Mouse (Mus musculus): ENCODE measurements around the gene Ino80. TPM values are rescaled to one million over a fixed set of nuclear protein-coding genes. Genes with fewer than 3 reads are reported as not detected.
A peak's percentile ranks its signal among the peaks of the same experiment; 100 is the strongest.

Ino80 gene
- total RNA-seq, 2 experiments from 2014 or later, result 17.9 to 19.5 TPM

GRCm38 (mm10) chr2:119359721-119360291 lies 117.7 kb downstream of the Ino80 start:
- intact Hi-C loops (cut with DNase I), result no loop called here
- no peak for DNase-seq (ENCODE audit: low spot score in 2 of 2)

DNA sequence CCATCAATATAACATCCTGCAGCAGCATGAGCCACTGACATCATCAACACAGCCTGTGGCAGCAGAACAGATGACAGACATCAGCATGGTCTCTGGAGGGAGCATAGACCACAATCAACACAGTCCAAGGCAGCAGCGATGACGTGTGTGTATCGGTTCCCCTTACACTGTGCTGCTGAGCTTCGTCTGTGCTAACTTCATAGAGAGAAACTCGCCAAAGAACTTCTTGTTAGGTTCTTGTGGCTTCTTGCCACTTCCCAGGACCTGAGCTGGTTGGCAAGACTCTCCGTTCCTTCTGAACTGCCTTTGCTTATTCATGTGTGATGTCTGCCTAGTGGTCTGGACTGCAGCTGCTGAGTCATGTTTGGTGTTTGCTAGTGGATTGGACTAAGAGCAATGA lies 119.2 kb downstream of the Ino80 start:
- DNase-seq (ENCODE audit: low spot score in 2 of 2), result no peak
- intact Hi-C loops (cut with DNase I), result no loop called here

GRCm38 (mm10) chr2:119356805-119357204 lies 120.7 kb downstream of the Ino80 start:
- intact Hi-C loops (cut with DNase I), result no loop called here
- no peak for DNase-seq (ENCODE audit: low spot score in 2 of 2)

DNA sequence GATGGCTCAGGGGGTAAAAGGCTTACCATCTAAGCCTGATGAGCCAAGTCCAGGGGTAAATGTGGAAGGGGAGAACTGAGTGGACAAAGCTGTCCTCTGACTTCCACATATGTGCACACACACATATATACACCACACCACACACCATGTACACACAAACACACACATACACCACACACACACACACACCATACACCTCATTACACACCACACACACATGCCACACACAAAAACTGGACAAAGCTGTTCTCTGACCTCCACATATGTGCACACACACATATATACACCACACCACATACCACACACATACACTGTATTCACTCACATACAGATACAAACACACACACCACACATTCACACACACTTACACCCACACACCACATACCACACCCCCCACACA lies 121.2 kb downstream of the Ino80 start:
- DNase-seq (ENCODE audit: low spot score in 2 of 2), result no peak
- intact Hi-C loops (cut with DNase I), result no loop called here

DNA sequence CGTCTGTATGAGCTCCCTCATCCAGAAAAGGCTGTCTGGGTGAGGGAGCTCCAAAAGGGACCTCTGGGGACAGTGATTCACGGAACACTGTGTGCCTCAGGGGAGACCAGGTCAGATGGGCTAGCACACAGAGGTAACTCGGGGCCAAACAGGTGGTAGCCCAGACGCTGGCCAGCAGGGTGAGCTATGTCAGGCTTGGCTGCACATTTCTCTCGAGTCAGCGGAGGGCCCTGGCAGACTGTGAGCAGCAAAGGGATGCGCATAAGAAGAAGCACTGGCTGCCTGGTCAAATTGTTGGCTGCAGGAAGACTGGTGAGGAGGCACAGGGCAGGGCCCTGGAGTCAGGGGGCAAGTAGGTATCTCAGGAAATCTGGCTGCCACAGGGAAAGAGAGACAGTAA lies 121.8 kb downstream of the Ino80 start:
- DNase-seq (ENCODE audit: low spot score in 2 of 2), result peak in 1 of 2 experiments; percentile 40
- intact Hi-C loops (cut with DNase I), result no loop called here

DNA sequence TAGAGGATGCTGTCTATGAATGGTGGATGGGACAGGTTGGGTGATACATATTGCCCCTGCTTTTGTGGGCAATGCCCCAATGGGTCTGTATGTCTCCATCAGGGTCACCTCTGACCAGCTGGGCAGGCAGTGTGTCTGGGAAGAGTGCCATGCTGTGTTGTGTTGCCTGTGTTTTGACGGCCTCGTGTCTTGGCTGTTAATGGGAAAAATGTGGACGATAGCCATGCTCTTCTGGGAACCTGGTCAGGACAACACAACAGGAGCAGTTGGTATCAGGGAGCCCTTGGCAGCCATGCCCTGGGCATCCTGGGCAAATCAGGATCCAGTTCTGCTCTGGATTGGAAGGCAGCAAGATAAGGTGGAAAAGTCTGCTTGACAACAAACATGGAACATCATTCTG lies 122.4 kb downstream of the Ino80 start:
- intact Hi-C loops (cut with DNase I), result no loop called here
- DNase-seq (ENCODE audit: low spot score in 2 of 2), result peak in 1 of 2 experiments; percentile 57

DNA sequence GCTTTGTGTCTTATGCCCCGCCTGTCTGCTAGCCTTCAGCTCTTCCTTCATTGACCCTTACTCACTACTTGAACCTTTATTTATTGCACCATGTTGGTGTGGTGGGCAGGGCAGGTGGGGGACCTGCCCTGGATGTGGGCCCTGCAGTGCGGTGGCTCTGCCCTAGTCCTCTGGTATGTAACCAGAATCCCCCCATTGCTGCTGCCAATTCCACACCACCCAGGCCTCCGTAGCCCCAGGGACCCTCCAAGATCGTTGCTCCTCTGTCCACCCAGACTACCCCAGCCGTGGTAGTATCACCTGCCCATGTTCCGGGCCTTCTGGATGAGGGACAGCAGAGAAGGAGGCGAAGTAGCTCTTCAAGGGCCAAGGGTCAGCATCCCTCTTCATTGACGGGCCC lies 123.8 kb downstream of the Ino80 start:
- DNase-seq (ENCODE audit: low spot score in 2 of 2), result no peak
- intact Hi-C loops (cut with DNase I), result no loop called here

DNA sequence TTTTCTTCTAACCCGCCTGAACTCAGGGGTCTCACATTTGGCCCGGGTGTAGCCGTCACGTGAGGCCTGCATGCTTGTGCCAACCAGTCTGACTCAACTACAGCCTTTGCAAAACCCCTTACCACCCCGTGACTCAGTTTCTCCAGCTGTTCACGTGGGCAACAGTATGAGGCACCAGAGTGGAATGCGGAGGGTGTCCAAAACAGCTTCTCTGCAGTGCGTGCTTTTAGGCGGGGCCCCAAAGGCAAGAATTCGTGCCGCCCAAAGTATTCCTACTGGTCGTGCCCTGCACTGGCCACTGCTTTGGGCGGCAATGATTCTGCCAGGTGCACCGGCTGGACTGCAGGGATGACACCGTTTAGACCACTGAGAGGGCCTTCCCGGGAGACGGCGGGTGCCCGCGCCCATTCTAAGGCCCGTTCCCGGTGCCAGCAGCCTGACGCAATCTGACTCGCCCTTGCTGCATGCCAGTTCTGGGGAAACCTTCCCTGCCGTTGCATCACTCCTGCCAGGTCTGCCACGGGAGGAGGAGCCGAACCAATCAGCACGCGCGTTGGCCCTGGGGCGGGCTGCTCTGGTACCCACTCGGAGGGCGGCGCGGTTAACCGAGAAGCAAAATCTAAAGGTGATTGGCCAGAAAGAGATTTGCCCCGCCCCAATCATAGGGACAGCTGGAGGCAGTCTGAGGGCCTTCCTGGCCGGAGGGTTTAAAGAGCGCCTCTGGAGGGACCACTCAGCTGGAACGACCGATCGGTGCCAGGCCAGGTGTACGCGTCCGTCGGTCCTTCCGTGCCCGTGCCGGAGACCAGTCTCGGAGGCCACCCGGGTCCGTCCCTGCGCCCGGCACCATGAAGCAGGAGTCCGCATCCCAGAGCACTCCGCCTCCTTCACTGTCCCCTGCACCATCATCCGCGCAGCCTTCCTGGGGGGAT lies 126.7 kb downstream of the Ino80 start, which contains the start of gene Chac1:
Gene Chac1 (plus strand): TSS at position 675 of the 932 bp plus-strand sequence.
- intact Hi-C loops (cut with DNase I), result no loop called here
- peak; percentile 97 for DNase-seq (ENCODE audit: low spot score in 2 of 2)

DNA sequence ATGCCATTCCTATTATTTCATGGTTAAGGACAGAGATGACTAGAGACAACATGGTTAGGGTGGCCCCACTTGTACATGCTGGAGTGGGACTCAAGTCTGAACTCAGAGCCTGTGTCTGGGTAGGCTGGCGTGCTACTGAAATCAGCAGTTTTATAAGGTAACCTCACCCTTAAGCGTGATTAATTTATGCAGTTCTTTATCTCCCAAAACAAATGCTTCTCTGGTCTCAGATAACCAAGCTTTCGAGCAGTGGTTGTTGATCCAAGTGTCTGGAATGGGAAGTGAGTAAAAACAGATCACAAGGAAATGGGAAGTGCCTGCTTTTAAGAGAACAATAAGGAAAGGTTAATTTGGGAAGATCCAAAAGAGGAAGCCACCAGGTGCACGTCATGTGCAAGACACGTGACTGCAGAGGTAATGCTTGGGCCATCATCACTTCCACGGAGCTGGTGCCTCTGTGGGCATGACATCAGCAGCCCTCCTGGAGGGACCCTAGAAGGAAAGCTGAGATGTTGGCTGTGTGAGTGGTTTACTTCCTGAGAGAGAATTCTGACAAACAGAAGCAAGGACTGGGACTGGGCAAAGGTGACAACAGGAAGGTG lies 132.8 kb downstream of the Ino80 start:
- no peak for DNase-seq (ENCODE audit: low spot score in 2 of 2)
- intact Hi-C loops (cut with DNase I), result no loop called here

DNA sequence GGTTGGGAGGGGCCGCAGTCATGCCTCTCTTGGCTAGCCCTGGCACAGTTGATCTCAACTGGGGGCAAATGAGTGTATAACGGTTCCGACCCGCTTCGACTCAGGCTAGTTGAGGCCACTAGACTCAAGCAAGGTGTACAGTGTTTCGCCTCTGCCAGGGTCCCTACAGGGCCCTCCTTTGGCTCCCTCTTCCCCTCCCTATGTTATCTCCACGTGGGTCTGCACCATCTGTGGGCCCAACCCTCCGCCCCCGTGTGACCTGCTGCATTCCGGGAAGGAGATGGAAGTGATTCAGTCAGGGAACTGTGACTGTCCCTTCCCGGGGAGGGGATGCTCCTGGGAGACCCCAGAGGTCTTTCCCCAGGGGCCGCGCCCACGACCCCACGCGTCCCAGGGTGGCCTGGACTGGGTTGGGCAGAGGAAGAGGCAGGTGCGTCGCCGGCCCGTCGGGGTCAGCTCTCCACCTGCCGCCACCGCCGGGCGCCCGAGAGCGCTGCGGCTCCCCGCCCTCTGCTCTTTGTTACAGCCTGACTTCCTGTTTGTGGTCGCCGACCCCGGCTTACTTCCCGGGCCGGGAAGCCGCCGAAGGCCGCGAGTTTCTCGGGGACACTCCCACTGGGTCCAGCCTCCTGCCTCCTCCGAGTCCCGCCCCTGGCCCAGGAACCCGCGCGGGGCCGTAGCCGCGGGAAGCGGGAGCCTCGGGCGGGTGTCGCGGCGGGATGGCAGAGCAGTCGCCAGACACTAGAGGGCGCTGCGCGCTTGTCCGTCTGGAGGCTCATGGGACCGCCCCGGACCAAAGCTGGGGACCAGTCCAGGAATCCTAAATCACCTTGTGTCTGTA lies 139.8 kb downstream of the Ino80 start:
- DNase-seq (ENCODE audit: low spot score in 2 of 2), result peak; percentile 62 to 82
- intact Hi-C loops (cut with DNase I), result loop anchor here (5.0 kb wide), 2 partner anchors 40 to 75 kb away; no protein-coding TSS in a partner anchor

DNA sequence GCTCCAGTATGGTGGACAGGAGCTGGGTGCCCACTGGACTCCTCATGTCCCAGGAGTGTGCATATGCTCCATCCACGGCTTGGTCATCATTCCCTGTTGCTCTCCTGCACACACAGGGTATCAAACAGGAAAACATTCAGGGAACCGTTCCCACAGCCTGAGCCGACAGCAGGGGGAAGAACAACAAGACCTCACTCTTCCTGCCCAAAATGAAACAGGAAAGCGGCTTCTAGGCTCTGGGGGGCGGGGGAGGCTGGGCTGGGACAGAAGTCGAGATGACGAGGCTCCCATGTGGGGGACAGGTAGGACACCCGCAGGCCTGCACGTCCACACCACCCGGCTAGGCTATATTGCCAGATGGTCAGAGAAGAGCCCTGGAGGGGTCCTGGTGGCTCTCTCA lies 141.0 kb downstream of the Ino80 start:
- no peak for DNase-seq (ENCODE audit: low spot score in 2 of 2)
- intact Hi-C loops (cut with DNase I), result loop anchor here (5.0 kb wide), 2 partner anchors 39 to 76 kb away; no protein-coding TSS in a partner anchor

GRCm38 (mm10) chr2:119336002-119336401 lies 141.5 kb downstream of the Ino80 start:
- intact Hi-C loops (cut with DNase I), result loop anchor here (5.0 kb wide), 2 partner anchors 39 to 76 kb away; no protein-coding TSS in a partner anchor
- DNase-seq (ENCODE audit: low spot score in 2 of 2), result no peak

DNA sequence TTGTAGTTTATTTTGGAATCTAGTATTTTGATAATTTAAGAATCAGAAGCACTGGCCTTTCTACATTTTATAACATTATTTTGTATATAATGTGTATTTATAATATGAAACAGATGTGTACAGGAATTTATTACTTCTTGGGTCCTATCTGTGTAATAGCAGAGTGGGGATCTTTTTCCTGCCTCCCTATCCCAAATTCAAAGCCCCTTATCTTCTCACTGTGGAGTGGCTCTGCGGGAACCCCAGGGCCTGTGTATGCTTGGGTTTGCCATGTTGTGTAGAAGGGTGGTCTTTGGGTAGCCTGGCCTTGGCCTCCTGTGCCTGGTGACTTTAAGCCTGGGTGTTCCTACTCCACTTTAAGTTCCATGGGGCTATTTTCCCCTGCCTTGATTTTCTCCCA lies 142.0 kb downstream of the Ino80 start:
- DNase-seq (ENCODE audit: low spot score in 2 of 2), result no peak
- intact Hi-C loops (cut with DNase I), result loop anchor here (5.0 kb wide), 2 partner anchors 38 to 77 kb away; no protein-coding TSS in a partner anchor

- DNase-seq (ENCODE audit: low spot score in 2 of 2), result no peak
- intact Hi-C loops (cut with DNase I), result loop anchor here (5.0 kb wide), 2 partner anchors 38 to 77 kb away; no protein-coding TSS in a partner anchor
These were observed 142.4 kb downstream of the Ino80 start for GRCm38 (mm10) chr2:119334964-119335525.

DNA sequence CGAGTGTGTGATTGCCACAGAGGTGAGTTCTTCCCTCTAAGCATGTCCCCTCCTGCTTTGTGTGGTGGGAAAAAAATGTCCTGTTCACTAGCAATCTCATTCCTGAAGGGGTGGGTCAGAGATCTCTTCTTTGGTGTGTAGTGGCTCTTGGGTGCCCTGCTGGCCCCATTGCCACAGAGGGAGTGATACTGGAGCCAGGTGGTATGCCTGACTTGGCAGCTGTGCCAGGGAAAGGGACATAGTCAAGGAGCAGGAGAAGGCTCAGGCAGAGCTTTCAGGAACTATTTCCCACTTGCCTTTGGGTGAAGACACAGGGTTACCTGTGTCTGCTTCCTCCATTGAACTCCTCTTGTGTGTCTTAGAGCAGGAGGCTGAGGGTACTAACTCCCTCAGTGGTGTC lies 143.4 kb downstream of the Ino80 start:
- DNase-seq (ENCODE audit: low spot score in 2 of 2), result no peak
- intact Hi-C loops (cut with DNase I), result no loop called here

- DNase-seq (ENCODE audit: low spot score in 2 of 2), result no peak
- intact Hi-C loops (cut with DNase I), result no loop called here
These were observed 145.3 kb downstream of the Ino80 start for GRCm38 (mm10) chr2:119332177-119332661.

DNA sequence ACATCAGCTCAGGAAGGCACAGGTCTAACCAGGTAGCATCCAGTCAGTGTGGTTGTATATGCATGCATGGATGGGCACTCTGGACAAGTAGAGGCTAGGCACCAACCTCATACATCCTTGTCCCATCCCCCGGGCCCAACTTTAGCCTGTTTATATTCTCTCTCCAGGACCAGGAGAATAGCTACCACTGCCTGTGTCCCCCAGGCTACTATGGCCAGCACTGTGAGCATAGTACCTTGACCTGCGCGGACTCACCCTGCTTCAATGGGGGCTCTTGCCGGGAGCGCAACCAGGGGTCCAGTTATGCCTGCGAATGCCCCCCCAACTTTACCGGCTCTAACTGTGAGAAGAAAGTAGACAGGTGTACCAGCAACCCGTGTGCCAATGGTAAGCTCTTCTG lies 146.7 kb downstream of the Ino80 start:
- no peak for DNase-seq (ENCODE audit: low spot score in 2 of 2)
- intact Hi-C loops (cut with DNase I), result no loop called here

- intact Hi-C loops (cut with DNase I), result no loop called here
- no peak for DNase-seq (ENCODE audit: low spot score in 2 of 2)
These were observed 148.2 kb downstream of the Ino80 start for GRCm38 (mm10) chr2:119329123-119329817.

All from left cerebral cortex, postnatal 14 days (tissue).